Mouse (Mus musculus): ENCODE measurements at regions not wholly inside any gene's neighbourhood (a gene's known extent, or its start where the extent isn't known, plus 50 kb on each side); places are given as distances from the start of the nearest gene placed in this dataset.

GRCm38 (mm10) chr1:164571496-164572078 is 113.4 kb upstream of the Atp1b1 start:
- H3K9ac ChIP-seq (ENCODE audit: low read depth, low read length) = no peak overlapping the region
- H3K27ac ChIP-seq = no peak overlapping the region
- no peaks in the 10 kb centered on the region for H3K27me3 ChIP-seq (ENCODE audit: control insufficient read depth, insufficient read depth, low read length)
- no peaks in the 10 kb centered on the region for H3K79me2 ChIP-seq (replicated peaks; ENCODE audit: control insufficient read depth, insufficient read depth, low read length)
- no peaks in the 10 kb centered on the region for H3K36me3 ChIP-seq (ENCODE audit: control insufficient read depth, insufficient read depth, low read length)
- no peak for TF ChIP-seq CTCF (IDR thresholded peaks at IDR 0.05)
- TF ChIP-seq EP300 (IDR thresholded peaks at IDR 0.05; ENCODE audit: insufficient read depth, low read depth, low read length) = no peak
- TF ChIP-seq POLR2A (IDR thresholded peaks at IDR 0.05; ENCODE audit: insufficient read depth, low read depth, low read length) = no peak
- no peak for DNase-seq
- 46% methylated on average over 5 of the region's 5 CpGs for WGBS
- intact Hi-C loops (cut with DNase I) = no loop called here
- no peak overlapping the region for H3K4me3 ChIP-seq
- H3K4me1 ChIP-seq (ENCODE audit: control insufficient read depth, insufficient read depth, low read length) = peaks cover 2% of the 10 kb centered on the region; the same call in 1 of the 2 replicates

DNA sequence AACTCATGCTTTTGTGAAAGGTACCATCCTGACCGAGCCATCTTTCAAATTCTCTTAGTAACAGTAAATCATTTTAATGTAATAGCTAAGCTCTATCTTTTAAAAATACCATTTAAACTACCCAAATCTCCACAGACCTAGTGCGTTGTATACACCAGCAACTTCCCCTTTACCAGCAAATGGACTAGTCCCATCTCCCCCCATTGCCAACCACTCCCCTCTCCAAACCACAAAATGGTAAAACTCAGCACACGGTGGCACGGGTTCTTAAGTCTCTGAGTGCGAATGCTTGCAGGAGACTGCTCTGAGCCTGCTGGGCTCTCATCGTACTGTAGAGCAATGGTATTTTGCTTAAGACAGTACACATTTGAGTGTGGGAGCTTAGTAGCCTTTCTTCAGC is 106.7 kb upstream of the Atp1b1 start:
- Histone ChIP-seq H3K36me3 (ENCODE audit: control insufficient read depth, insufficient read depth, low read length) (no peaks in the 10 kb centered on the region), H3K4me1 (ENCODE audit: control insufficient read depth, insufficient read depth, low read length) (no peaks in the 10 kb centered on the region), H3K4me3 (no peak overlapping the region), H3K9ac (ENCODE audit: low read depth, low read length) (no peak overlapping the region), H3K79me2 (replicated peaks; ENCODE audit: control insufficient read depth, insufficient read depth, low read length) (no peaks in the 10 kb centered on the region), H3K27me3 (ENCODE audit: control insufficient read depth, insufficient read depth, low read length) (no peaks in the 10 kb centered on the region), H3K27ac (no peak overlapping the region)
- no peak for DNase-seq
- WGBS = 90% methylated on average over 6 of the region's 6 CpGs
- TF ChIP-seq POLR2A (IDR thresholded peaks at IDR 0.05; ENCODE audit: insufficient read depth, low read depth, low read length) (no peak), CTCF (IDR thresholded peaks at IDR 0.05) (no peak), EP300 (IDR thresholded peaks at IDR 0.05; ENCODE audit: insufficient read depth, low read depth, low read length) (no peak)
- intact Hi-C loops (cut with DNase I) = no loop called here

DNA sequence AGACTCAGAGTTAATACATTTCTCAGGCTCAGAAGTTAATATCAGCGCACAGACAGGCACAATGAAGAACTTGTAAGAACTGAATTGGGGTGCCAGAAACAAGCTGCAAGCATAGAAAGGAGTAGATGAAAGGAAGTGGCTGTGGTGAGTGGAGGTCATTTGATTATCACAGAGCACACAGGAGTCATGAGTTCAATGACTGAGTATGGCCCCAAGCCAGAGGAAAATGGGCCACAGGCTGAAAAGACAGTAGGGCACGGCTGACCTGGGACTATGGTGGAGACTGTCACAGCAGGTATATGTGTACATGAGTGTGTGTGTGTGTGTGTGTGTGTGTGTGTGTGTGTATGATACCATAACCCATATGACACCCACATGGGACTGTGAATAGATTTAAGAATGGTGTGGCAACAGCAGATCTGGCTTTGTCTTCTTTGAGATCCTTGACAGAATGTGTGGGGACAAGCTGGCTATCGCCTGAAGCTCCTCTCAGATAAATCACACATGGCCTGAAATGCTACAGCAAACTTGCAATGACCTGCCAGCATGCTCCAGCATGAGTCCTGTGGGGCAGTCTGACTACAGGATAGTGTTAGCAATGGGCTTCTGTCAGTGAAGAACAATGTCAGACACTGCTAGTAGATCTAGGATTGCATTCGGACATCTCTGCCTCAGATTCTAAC is 101.5 kb upstream of the Atp1b1 start:
- Histone ChIP-seq H3K79me2 (replicated peaks; ENCODE audit: control insufficient read depth, insufficient read depth, low read length) (no peaks in the 10 kb centered on the region), H3K4me3 (no peak overlapping the region), H3K27me3 (ENCODE audit: control insufficient read depth, insufficient read depth, low read length) (no peaks in the 10 kb centered on the region), H3K9ac (ENCODE audit: low read depth, low read length) (no peak overlapping the region), H3K4me1 (ENCODE audit: control insufficient read depth, insufficient read depth, low read length) (no peaks in the 10 kb centered on the region), H3K27ac (no peak overlapping the region), H3K36me3 (ENCODE audit: control insufficient read depth, insufficient read depth, low read length) (no peaks in the 10 kb centered on the region)
- TF ChIP-seq POLR2A (IDR thresholded peaks at IDR 0.05; ENCODE audit: insufficient read depth, low read depth, low read length) = no peak
- TF ChIP-seq EP300 (IDR thresholded peaks at IDR 0.05; ENCODE audit: insufficient read depth, low read depth, low read length) = no peak
- TF ChIP-seq CTCF (IDR thresholded peaks at IDR 0.05) = no peak
- WGBS = 75% methylated on average over 4 of the region's 4 CpGs
- intact Hi-C loops (cut with DNase I) = no loop called here
- DNase-seq = no peak

- Histone ChIP-seq H3K4me1 (ENCODE audit: control insufficient read depth, insufficient read depth, low read length) (no peaks in the 10 kb centered on the region), H3K27ac (no peak overlapping the region), H3K36me3 (ENCODE audit: control insufficient read depth, insufficient read depth, low read length) (no peaks in the 10 kb centered on the region), H3K79me2 (replicated peaks; ENCODE audit: control insufficient read depth, insufficient read depth, low read length) (no peaks in the 10 kb centered on the region), H3K4me3 (no peak overlapping the region), H3K27me3 (ENCODE audit: control insufficient read depth, insufficient read depth, low read length) (no peaks in the 10 kb centered on the region), H3K9ac (ENCODE audit: low read depth, low read length) (no peak overlapping the region)
- intact Hi-C loops (cut with DNase I) = no loop called here
- WGBS = 15% methylated on average over 4 of the region's 4 CpGs
- TF ChIP-seq EP300 (IDR thresholded peaks at IDR 0.05; ENCODE audit: insufficient read depth, low read depth, low read length) (no peak), POLR2A (IDR thresholded peaks at IDR 0.05; ENCODE audit: insufficient read depth, low read depth, low read length) (no peak), CTCF (IDR thresholded peaks at IDR 0.05) (no peak)
- DNase-seq = no peak
These were observed 94.5 kb upstream of the Atp1b1 start for GRCm38 (mm10) chr1:164552658-164553057.

- WGBS = 57% methylated on average over 2 of the region's 2 CpGs
- no peaks in the 10 kb centered on the region for H3K36me3 ChIP-seq (ENCODE audit: control insufficient read depth, insufficient read depth, low read length)
- H3K79me2 ChIP-seq (replicated peaks; ENCODE audit: control insufficient read depth, insufficient read depth, low read length) = no peaks in the 10 kb centered on the region
- no peak overlapping the region for H3K27ac ChIP-seq
- no peak overlapping the region for H3K4me3 ChIP-seq
- H3K9ac ChIP-seq (ENCODE audit: low read depth, low read length) = no peak overlapping the region
- intact Hi-C loops (cut with DNase I) = no loop called here
- H3K4me1 ChIP-seq (ENCODE audit: control insufficient read depth, insufficient read depth, low read length) = no peaks in the 10 kb centered on the region
- no peak for TF ChIP-seq EP300 (IDR thresholded peaks at IDR 0.05; ENCODE audit: insufficient read depth, low read depth, low read length)
- TF ChIP-seq CTCF (IDR thresholded peaks at IDR 0.05) = no peak
- no peak for TF ChIP-seq POLR2A (IDR thresholded peaks at IDR 0.05; ENCODE audit: insufficient read depth, low read depth, low read length)
- DNase-seq = no peak
- H3K27me3 ChIP-seq (ENCODE audit: control insufficient read depth, insufficient read depth, low read length) = no peaks in the 10 kb centered on the region
These were observed 92.9 kb upstream of the Atp1b1 start for GRCm38 (mm10) chr1:164551019-164551418.

DNA sequence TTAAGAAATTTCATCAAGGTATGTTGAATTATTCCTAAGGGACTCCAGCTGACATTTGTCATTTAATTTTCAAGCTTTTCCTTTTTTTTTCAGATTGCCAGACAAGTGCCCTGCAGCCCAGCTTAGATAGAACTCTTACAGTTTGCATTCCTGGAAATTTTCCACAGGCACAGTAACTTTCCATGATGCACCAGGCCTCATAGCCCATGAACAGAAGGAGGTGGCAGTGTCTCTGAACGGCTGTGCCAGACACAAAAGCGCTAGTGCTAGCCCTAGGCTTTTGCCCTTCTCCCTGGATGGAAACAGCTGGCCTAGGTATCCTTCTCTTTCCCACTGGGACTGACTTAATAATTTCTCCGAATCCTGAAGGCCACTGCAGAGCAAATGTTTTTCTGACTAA is 92.4 kb upstream of the Atp1b1 start:
- Histone ChIP-seq H3K36me3 (ENCODE audit: control insufficient read depth, insufficient read depth, low read length) (no peaks in the 10 kb centered on the region), H3K4me3 (no peak overlapping the region), H3K79me2 (replicated peaks; ENCODE audit: control insufficient read depth, insufficient read depth, low read length) (no peaks in the 10 kb centered on the region), H3K27ac (no peak overlapping the region), H3K9ac (ENCODE audit: low read depth, low read length) (no peak overlapping the region), H3K27me3 (ENCODE audit: control insufficient read depth, insufficient read depth, low read length) (no peaks in the 10 kb centered on the region), H3K4me1 (ENCODE audit: control insufficient read depth, insufficient read depth, low read length) (no peaks in the 10 kb centered on the region)
- no peak for TF ChIP-seq EP300 (IDR thresholded peaks at IDR 0.05; ENCODE audit: insufficient read depth, low read depth, low read length)
- no peak for TF ChIP-seq POLR2A (IDR thresholded peaks at IDR 0.05; ENCODE audit: insufficient read depth, low read depth, low read length)
- TF ChIP-seq CTCF (IDR thresholded peaks at IDR 0.05) = no peak
- DNase-seq = no peak
- WGBS = 45% methylated on average over 3 of the region's 3 CpGs
- intact Hi-C loops (cut with DNase I) = no loop called here

Data from heart, adult 2 months (tissue).